Mouse (Mus musculus): Measurements from ENCODE around the gene Cox14.

Cox14 gene

DNA sequence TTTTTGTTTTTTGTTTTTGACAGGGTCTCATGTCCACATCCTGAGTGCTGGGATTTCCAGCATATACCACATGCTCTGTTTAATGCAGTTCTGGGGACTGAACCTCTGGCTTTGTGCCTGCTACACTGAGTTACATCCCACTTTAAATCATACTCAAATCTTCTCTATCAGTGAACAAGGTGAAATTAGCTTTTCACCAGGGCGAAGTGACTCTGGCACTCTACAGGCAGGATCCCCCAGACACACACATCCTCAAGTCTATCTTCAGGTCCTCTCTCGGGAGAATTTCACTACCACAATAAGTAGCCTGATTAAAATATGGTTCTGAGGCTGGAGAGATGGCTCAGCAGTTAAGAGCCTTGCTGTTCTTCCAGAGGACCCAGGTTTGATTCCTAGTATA, 1.1 kb downstream of the Cox14 start:
- in situ Hi-C loops (cut with MboI, MseI): loop anchor here (5.0 kb wide), 1 partner anchor 46 kb away; the partner anchor contains the start of gene Cers5

DNA sequence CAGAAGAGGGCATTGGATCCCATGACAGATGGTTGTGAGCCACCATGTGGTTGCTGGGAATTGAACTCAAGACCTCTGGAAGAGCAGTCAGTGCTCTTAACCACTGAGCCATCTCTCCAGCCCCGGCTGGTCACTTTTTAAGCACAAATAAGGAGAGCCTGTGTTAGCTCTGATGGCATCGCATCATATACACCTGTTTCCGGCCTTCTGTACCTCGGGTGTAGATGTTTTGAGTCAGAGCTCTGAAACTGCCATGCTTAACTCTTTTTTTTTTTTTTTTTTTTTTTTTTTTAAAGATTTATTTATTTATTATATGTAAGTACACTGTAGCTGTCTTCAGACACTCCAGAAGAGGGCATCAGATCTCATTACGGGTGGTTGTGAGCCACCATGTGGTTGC, 1.6 kb downstream of the Cox14 start:
- in situ Hi-C loops (cut with MboI, MseI): loop anchor here (5.0 kb wide), 1 partner anchor 45 kb away; the partner anchor contains the start of gene Cers5

DNA sequence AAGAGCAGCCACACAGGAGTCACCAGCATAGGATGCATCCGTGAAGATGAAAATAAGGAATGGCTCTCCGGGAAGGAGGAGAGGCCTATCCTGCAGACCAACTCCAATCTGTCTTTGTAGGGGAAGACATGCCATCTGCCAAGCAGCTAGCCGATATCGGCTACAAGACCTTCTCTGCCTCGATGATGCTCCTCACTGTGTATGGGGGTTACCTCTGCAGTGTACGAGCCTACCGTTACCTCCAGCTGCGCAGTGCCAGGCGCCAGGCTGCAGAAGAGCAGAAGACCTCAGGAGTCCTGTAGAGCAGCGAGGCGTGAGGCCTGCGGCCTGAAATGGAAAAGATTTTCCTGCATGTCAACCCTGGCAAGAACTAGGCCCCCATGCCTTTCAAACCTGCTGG, 2.1 kb downstream of the Cox14 start:
- in situ Hi-C loops (cut with MboI, MseI): loop anchor here (5.0 kb wide), 1 partner anchor 45 kb away; the partner anchor contains the start of gene Cers5

DNA sequence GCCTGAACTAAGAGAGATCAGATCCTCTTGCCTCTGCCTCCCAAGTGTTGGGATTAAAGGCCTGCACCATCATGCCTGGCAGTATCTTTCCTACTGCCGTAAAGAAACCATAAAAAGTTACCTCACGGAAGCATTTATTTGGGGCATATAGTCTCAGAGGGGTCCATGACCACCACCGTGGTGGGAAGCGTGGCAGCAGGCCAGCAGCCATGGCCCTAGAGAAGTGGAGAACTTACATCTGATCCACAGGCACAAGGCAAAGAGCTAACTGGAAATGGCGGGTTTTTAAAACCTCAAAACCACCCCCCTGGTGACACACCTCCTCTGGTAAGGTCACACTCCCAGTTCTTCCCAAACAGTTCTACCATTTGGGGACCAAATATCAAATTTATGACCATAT, 2.8 kb downstream of the Cox14 start:
- in situ Hi-C loops (cut with MboI, MseI): loop anchor here (5.0 kb wide), 1 partner anchor 44 kb away; the partner anchor contains the start of gene Cers5

- in situ Hi-C loops (cut with MboI, MseI): loop anchor here (5.0 kb wide), 1 partner anchor 43 kb away; the partner anchor contains the start of gene Cers5
Observed at GRCm38 (mm10) chr15:99729056-99729783, 3.8 kb downstream of the Cox14 start.

GRCm38 (mm10) chr15:99731167-99731566, 5.7 kb downstream of the Cox14 start:
- in situ Hi-C loops (cut with MboI, MseI): no loop called here

GRCm38 (mm10) chr15:99731678-99732077, 6.3 kb downstream of the Cox14 start:
- in situ Hi-C loops (cut with MboI, MseI): no loop called here

GRCm38 (mm10) chr15:99733186-99733585, 7.8 kb downstream of the Cox14 start:
- in situ Hi-C loops (cut with MboI, MseI): no loop called here

DNA sequence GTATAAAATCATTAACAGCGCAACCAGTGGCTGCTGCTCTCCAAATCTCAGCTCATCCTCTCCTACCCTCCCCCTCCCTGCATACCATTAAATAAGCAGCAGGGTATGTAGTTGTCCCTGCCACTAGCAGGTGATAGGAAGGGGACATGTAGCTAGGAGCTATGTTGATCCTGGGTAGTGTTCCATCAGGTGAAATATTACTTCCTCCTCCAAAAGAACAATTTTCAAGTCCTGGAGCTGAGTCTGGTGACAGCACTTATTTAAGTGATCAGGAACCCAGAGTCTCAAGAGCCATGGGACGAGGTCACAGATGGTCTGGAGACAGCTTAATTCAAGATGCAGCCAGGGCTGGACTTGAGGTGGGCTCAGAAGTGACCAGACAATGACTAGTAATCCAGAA, 10.2 kb downstream of the Cox14 start:
- in situ Hi-C loops (cut with MboI, MseI): no loop called here

GRCm38 (mm10) chr15:99736675-99737074, 11.3 kb downstream of the Cox14 start:
- in situ Hi-C loops (cut with MboI, MseI): no loop called here

DNA sequence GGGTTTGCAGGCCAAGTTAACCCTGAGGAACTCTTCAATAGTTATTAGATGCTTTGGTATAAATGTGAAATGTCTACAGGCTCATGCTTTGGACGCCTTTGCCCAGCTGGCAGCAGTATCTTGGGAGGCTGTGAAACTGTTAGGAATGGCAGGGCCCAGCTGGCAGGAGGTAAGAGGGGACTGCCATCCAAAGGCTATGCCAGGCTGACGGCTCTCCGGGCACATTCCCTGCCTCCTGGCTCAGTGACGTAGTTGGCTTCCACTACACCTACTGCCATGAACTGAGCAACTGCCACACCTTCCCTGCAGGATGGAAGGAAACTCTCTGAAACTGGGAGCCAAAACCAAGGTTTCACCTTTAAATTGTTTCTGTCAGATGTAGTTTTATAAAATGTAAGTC, 14.8 kb downstream of the Cox14 start:
- in situ Hi-C loops (cut with MboI, MseI): no loop called here

DNA sequence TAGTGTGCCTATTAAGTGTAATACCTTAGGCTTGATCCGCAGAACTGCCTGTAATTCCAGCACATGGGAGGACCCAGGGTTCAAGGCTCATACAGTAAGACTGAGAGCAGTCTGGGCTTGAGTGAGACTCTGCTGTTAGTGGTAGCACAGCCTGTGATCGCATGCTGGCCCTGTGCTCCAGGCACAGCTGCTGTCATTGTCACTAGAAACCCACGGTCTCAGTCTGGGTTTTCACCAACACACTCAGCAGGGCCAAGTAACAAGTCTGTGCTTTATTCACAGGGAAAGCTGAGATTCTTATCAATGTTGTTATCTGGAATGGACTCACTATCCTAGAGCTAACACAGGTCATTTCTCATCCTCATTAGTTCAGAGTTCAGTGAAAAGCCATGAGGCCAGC, 28.8 kb downstream of the Cox14 start:
- in situ Hi-C loops (cut with MboI, MseI): no loop called here

- in situ Hi-C loops (cut with MboI, MseI): no loop called here
Observed at GRCm38 (mm10) chr15:99767467-99767866, 42.0 kb downstream of the Cox14 start.

DNA sequence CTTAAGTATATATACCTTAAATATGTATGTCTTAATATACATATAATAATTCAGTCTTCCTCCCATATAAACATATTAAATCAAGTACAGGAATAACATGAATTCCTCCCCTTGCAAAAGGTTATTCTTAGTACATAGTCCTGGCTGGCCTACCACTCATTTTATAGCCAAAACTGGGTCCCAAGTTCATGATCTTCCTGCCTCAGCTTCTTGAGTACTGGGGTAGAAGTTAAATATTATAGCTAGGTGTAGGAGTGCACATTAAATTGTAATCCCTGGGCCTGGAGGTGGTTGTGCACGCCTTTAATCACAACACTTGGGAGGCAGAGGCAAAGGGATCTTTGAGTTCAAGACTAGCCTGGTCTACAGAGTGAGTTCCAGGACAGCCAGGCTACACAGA, 43.3 kb downstream of the Cox14 start:
- in situ Hi-C loops (cut with MboI, MseI): no loop called here

GRCm38 (mm10) chr15:99771004-99771500, 45.6 kb downstream of the Cox14 start:
- in situ Hi-C loops (cut with MboI, MseI): loop anchor here (5.0 kb wide), 1 partner anchor 44 kb away; the partner anchor contains the start of gene Cox14

GRCm38 (mm10) chr15:99771601-99772276, 46.3 kb downstream of the Cox14 start:
- in situ Hi-C loops (cut with MboI, MseI): loop anchor here (5.0 kb wide), 1 partner anchor 44 kb away; the partner anchor contains the start of gene Cox14

DNA sequence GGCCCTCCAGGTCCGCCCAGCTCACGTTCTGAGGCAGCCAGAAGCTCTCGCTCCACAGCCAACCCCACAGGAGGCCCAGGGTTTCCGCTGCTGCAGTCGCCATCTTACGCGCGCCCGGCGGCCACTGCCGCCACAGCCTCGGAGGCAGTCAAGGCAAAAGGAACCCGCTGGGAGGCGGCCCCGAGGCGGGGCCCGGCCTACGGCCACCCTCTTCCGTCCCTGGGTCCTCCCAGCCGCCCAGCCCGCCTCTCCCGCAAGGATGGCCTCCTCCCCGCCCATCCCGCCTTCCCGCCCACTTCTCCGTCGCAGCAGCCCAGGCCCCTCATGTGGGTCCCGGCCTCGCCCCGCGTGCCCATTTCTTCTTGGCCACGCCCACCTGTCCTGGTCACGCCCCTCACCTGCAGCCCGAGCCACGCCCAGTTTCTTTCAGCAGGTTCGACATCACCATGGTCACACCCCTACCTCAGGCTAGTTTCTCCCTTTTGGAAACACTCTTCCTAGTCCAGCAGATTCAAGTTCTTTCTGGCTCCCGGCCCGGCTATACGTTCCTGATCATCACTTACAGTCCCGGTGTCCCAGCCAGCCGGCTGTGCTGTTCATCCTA, 47.0 kb downstream of the Cox14 start:
- in situ Hi-C loops (cut with MboI, MseI): loop anchor here (5.0 kb wide), 1 partner anchor 45 kb away; the partner anchor contains the start of gene Cox14

GRCm38 (mm10) chr15:99772881-99772924, 47.3 kb downstream of the Cox14 start, which contains the start of gene Cers5:
Gene Cers5, minus strand, starts transcription at chr15:99772885.
- in situ Hi-C loops (cut with MboI, MseI): loop anchor here (5.0 kb wide), 1 partner anchor 45 kb away; the partner anchor contains the start of gene Cox14

DNA sequence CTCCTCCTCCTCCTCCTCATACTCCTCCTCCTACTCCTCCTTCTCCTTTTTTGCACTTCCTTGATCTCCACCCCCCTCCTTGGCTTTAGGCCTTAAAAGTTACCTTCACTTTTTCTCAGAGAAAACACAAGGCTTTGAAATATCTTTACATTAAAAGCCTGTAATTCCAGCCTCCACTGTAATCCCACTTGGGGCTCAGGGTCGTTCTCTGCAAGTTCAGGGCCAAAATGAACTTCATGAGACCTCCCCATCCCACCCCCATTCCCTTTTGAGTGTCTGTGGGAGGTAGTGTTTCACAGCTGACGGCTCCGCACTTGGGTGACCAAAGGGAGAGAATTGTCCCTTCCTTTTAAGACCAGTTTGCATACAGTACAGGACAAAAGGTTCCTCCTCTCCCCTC, 47.5 kb downstream of the Cox14 start:
- in situ Hi-C loops (cut with MboI, MseI): loop anchor here (5.0 kb wide), 1 partner anchor 46 kb away; the partner anchor contains the start of gene Cox14
